ENCODE assay signal across 18 mouse cellular contexts in the genomic region with DNA sequence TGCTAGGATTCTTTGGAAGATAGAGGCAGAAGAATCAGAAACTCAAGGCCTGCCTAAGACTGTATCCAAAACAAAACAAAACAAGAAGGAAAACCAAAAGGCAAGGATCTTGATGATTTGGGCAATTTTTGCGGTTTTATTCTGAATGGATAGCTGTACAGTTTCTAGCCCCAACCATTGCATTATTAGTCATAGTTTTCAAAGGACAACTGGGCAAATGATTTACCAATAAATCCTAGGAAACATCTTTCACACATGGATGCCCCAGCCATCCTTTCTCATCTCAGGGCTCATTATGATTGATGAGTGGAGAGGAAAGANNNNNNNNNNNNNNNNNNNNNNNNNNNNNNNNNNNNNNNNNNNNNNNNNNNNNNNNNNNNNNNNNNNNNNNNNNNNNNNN. TPM values are rescaled to one million over a fixed set of nuclear protein-coding genes. Genes with fewer than 3 reads are reported as not detected.
DNase-seq lines count a peak whose midpoint lies in the region; ATAC-seq lines count a peak whose summit lies in the region.
"Had no signal": no experiment of that assay in that cellular context is flagged by ENCODE, and none has a peak within 500 bp of the region (broad histone marks: within the 10 kb centered on the region; RNA-seq: fewer than 3 reads in every experiment).

No protein-coding gene starts in this region.

- H3K4me2 ChIP-seq in limb, embryonic 11.5 days (ENCODE audit: low read depth, severe bottlenecking): no peak overlapping the region
- H3K4me2 ChIP-seq in midbrain, embryonic 13.5 days (replicated peaks): no peak overlapping the region
- no peak overlapping the region for H3K4me2 ChIP-seq in midbrain, embryonic 14.5 days (ENCODE audit: low read length)
- H3K4me2 ChIP-seq: embryonic facial prominence, embryonic 13.5 days; forebrain, embryonic 12.5 days; heart, embryonic 11.5 days; heart, embryonic 15.5 days had no signal

- no peak overlapping the region for H3K4me3 ChIP-seq in limb, embryonic 11.5 days (ENCODE audit: low read depth, low read length)
- H3K4me3 ChIP-seq in limb, embryonic 10.5 days: no peak overlapping the region
- H3K4me3 ChIP-seq in midbrain, embryonic 13.5 days (replicated peaks): no peak overlapping the region
- no peak overlapping the region for H3K4me3 ChIP-seq in midbrain, embryonic 14.5 days (replicated peaks; ENCODE audit: low read depth, low read length)
- H3K4me3 ChIP-seq: embryonic facial prominence, embryonic 13.5 days; forebrain, embryonic 12.5 days; heart, embryonic 15.5 days had no signal

- DNase-seq in limb, embryonic 11.5 days (ENCODE audit: low spot score): no peak
- DNase-seq in limb, embryonic 10.5 days (ENCODE audit: low spot score): no peak
- DNase-seq in midbrain, embryonic 14.5 days: no peak
- DNase-seq in retina, embryonic 14.5 days (ENCODE audit: low spot score): peak; percentile 25
- DNase-seq in adipocyte (ENCODE audit: low spot score): no peak
- DNase-seq: adrenal gland, postnatal 14 days; cerebellum, adult 11-12 months; cerebellum, adult 9-10 months; cerebellum, postnatal 36 days; gastrocnemius, postnatal 10 days; heart, adult 18-20 months; heart, postnatal 14 days had no signal

- ATAC-seq in limb, embryonic 11.5 days (ENCODE audit: insufficient number of reproducible peaks, low FRiP score, low TSS enrichment, low read depth): no peak
- no peak for ATAC-seq in midbrain, embryonic 13.5 days
- ATAC-seq in midbrain, embryonic 14.5 days (ENCODE audit: low FRiP score, low TSS enrichment): no peak
- ATAC-seq: forebrain, embryonic 16.5 days had no signal

- no peaks in the 10 kb centered on the region for H3K27me3 ChIP-seq in limb, embryonic 11.5 days (ENCODE audit: control insufficient read depth, insufficient read depth, low read length)
- H3K27me3 ChIP-seq in limb, embryonic 10.5 days (ENCODE audit: low read depth, poor library complexity, severe bottlenecking): no peaks in the 10 kb centered on the region
- no peaks in the 10 kb centered on the region for H3K27me3 ChIP-seq in midbrain, embryonic 13.5 days
- H3K27me3 ChIP-seq in midbrain, embryonic 14.5 days (ENCODE audit: control insufficient read depth, insufficient read depth, low read length): no peaks in the 10 kb centered on the region
- H3K27me3 ChIP-seq: embryonic facial prominence, embryonic 13.5 days; forebrain, embryonic 12.5 days; heart, embryonic 15.5 days had no signal

- H3K9me3 ChIP-seq in limb, embryonic 11.5 days (ENCODE audit: control insufficient read depth, low read length): no peaks in the 10 kb centered on the region
- no peaks in the 10 kb centered on the region for H3K9me3 ChIP-seq in limb, embryonic 10.5 days (replicated peaks)
- H3K9me3 ChIP-seq in midbrain, embryonic 13.5 days: no peaks in the 10 kb centered on the region
- no peaks in the 10 kb centered on the region for H3K9me3 ChIP-seq in midbrain, embryonic 14.5 days (ENCODE audit: control insufficient read depth, low read length)
- H3K9me3 ChIP-seq: embryonic facial prominence, embryonic 13.5 days; forebrain, embryonic 12.5 days; heart, embryonic 15.5 days had no signal

- H3K9ac ChIP-seq in limb, embryonic 11.5 days (ENCODE audit: low read length): no peak overlapping the region
- H3K9ac ChIP-seq in midbrain, embryonic 13.5 days (replicated peaks): no peak overlapping the region
- H3K9ac ChIP-seq in midbrain, embryonic 14.5 days (replicated peaks; ENCODE audit: low read length): no peak overlapping the region
- H3K9ac ChIP-seq: embryonic facial prominence, embryonic 13.5 days; forebrain, embryonic 12.5 days; heart, embryonic 15.5 days had no signal

- H3K27ac ChIP-seq in limb, embryonic 11.5 days (replicated peaks; ENCODE audit: low read depth, low read length): 0 out of 2 replicates have a peak overlapping the region, but pooled peaks have one; percentile 8
- H3K27ac ChIP-seq in limb, embryonic 10.5 days: no peak overlapping the region
- H3K27ac ChIP-seq in midbrain, embryonic 13.5 days: peak overlapping the region; percentile 14; the same call in 1 of the 2 replicates
- no peak overlapping the region for H3K27ac ChIP-seq in midbrain, embryonic 14.5 days (replicated peaks; ENCODE audit: low read depth, low read length)
- H3K27ac ChIP-seq: embryonic facial prominence, embryonic 13.5 days; forebrain, embryonic 12.5 days; heart, embryonic 15.5 days had no signal

- H3K4me1 ChIP-seq in limb, embryonic 11.5 days (ENCODE audit: control insufficient read depth, insufficient read depth, low read length): no peaks in the 10 kb centered on the region
- H3K4me1 ChIP-seq in limb, embryonic 10.5 days: peaks cover 8% of the 10 kb centered on the region; the same call in 1 of the 2 replicates
- no peaks in the 10 kb centered on the region; the same call in 1 of the 2 replicates for H3K4me1 ChIP-seq in midbrain, embryonic 13.5 days (replicated peaks)
- H3K4me1 ChIP-seq in midbrain, embryonic 14.5 days (ENCODE audit: control insufficient read depth, insufficient read depth, low read length): no peaks in the 10 kb centered on the region

- no peaks in the 10 kb centered on the region for H3K36me3 ChIP-seq in limb, embryonic 11.5 days (ENCODE audit: control insufficient read depth, insufficient read depth, low read length)
- no peaks in the 10 kb centered on the region for H3K36me3 ChIP-seq in limb, embryonic 10.5 days
- H3K36me3 ChIP-seq in midbrain, embryonic 13.5 days: no peaks in the 10 kb centered on the region
- no peaks in the 10 kb centered on the region for H3K36me3 ChIP-seq in midbrain, embryonic 14.5 days (ENCODE audit: control insufficient read depth, insufficient read depth, low read length)
- H3K36me3 ChIP-seq: embryonic facial prominence, embryonic 13.5 days; forebrain, embryonic 12.5 days; heart, embryonic 15.5 days had no signal

- 100% methylated on average over 1 of the region's 1 CpGs for WGBS in limb, embryonic 11.5 days
- WGBS in limb, embryonic 10.5 days: 100% methylated on average over 1 of the region's 1 CpGs
- 95% methylated on average over 1 of the region's 1 CpGs for WGBS in midbrain, embryonic 13.5 days
- 90% methylated on average over 1 of the region's 1 CpGs for WGBS in midbrain, embryonic 14.5 days

RNA-seq across cellular contexts. Expression of a gene that starts 29.4 kb away (rescaled TPM):
- 7.6 and 8.0 TPM in 2 replicates for polyA plus RNA-seq in limb, embryonic 11.5 days (2014; fragmentation: Nextera tagmentation; extraction: Ambion mirVana)
- 6.9 and 7.2 TPM in 2 replicates for polyA plus RNA-seq in limb, embryonic 10.5 days (2016; fragmentation: Nextera tagmentation; extraction: Ambion mirVana)
- 17.7 and 18.3 TPM in 2 replicates for polyA plus RNA-seq in midbrain, embryonic 13.5 days (2015; fragmentation: Nextera tagmentation; extraction: Ambion mirVana)
- polyA plus RNA-seq in midbrain, embryonic 14.5 days (2014; fragmentation: Nextera tagmentation; extraction: Ambion mirVana): 27.3 and 29.1 TPM in 2 replicates

Comparison
In these comparisons a context has a peak if more than half of its experiments do, and no peak if none do; other contexts are left out.
1. H3K27ac ChIP-seq: peak in limb, embryonic 11.5 days (single experiment) and midbrain, embryonic 13.5 days (single experiment); none in limb, embryonic 10.5 days (single experiment) and midbrain, embryonic 14.5 days (single experiment).